Mouse (Mus musculus) spleen, adult 2 months (tissue): ENCODE measurements around the gene Tubg1.

ENCODE experiments used
- CTCF ChIP-seq: fragments of 200-500 bp; IDR thresholded peaks from 2 replicates; pipeline ENCODE4 v1.5.1; 2011; ENCODE audit warnings: mild to moderate bottlenecking, inconsistent platforms; ENCODE audit not compliant: insufficient read depth, insufficient read length, insufficient replicate concordance; ENCODE audit errors: extremely low read depth
- POLR2A ChIP-seq: fragments of 200-500 bp; IDR thresholded peaks from 2 replicates; pipeline ENCODE4 v1.6.1; 2011; ENCODE audit warnings: low read depth, low read length, inconsistent platforms

GRCm38 (mm10) chr11:101070189-101070527 lies 49.6 kb upstream of the Tubg1 start:
- TF ChIP-seq CTCF (no peak), POLR2A (no peak)
